Mouse (Mus musculus) gastrocnemius, postnatal 10 days (tissue): ENCODE measurements at regions not wholly inside any gene's neighbourhood (a gene's known extent, or its start where the extent isn't known, plus 50 kb on each side); places are given as distances from the start of the nearest gene placed in this dataset.

Experiments used
- DNase-seq: peaks from one replicate; pipeline ENCODE4 v3.0.0; 2021; ENCODE audit warnings: mixed read lengths

GRCm38 (mm10) chr3:149811036-149811435 is 820.7 kb upstream of the Adgrl2 start:
- DNase-seq: no peak

GRCm38 (mm10) chr3:149805345-149805744 is 815.0 kb upstream of the Adgrl2 start:
- DNase-seq: no peak

GRCm38 (mm10) chr3:149796123-149796522 is 805.8 kb upstream of the Adgrl2 start:
- DNase-seq: no peak

- DNase-seq: no peak
Observed at GRCm38 (mm10) chr3:149791593-149791992, 801.2 kb upstream of the Adgrl2 start.

GRCm38 (mm10) chr3:149786096-149786495 is 795.7 kb upstream of the Adgrl2 start:
- DNase-seq: no peak

GRCm38 (mm10) chr3:149783903-149784608 is 793.7 kb upstream of the Adgrl2 start:
- no peak for DNase-seq

- no peak for DNase-seq
Observed at GRCm38 (mm10) chr3:149767847-149768421, 777.6 kb upstream of the Adgrl2 start.

GRCm38 (mm10) chr3:149761245-149761644 is 770.9 kb upstream of the Adgrl2 start:
- DNase-seq: no peak

- DNase-seq: no peak
Observed at GRCm38 (mm10) chr3:149757910-149758592, 767.7 kb upstream of the Adgrl2 start.

- DNase-seq: no peak
Observed at GRCm38 (mm10) chr3:149736069-149736468, 745.7 kb upstream of the Adgrl2 start.

GRCm38 (mm10) chr3:149726212-149726611 is 735.9 kb upstream of the Adgrl2 start:
- DNase-seq: no peak

GRCm38 (mm10) chr3:149724879-149725278 is 734.5 kb upstream of the Adgrl2 start:
- no peak for DNase-seq

GRCm38 (mm10) chr3:149721832-149722231 is 731.5 kb upstream of the Adgrl2 start:
- DNase-seq: no peak

GRCm38 (mm10) chr3:149720306-149720705 is 730.0 kb upstream of the Adgrl2 start:
- no peak for DNase-seq

GRCm38 (mm10) chr3:149705724-149706123 is 715.4 kb upstream of the Adgrl2 start:
- no peak for DNase-seq

- DNase-seq: no peak
Observed at GRCm38 (mm10) chr3:149705322-149705721, 715.0 kb upstream of the Adgrl2 start.

- no peak for DNase-seq
Observed at GRCm38 (mm10) chr3:149704478-149704877, 714.1 kb upstream of the Adgrl2 start.

GRCm38 (mm10) chr3:149683561-149683960 is 693.2 kb upstream of the Adgrl2 start:
- no peak for DNase-seq

GRCm38 (mm10) chr3:149682246-149682645 is 691.9 kb upstream of the Adgrl2 start:
- no peak for DNase-seq

- no peak for DNase-seq
Observed at GRCm38 (mm10) chr3:149673926-149674325, 683.6 kb upstream of the Adgrl2 start.

- no peak for DNase-seq
Observed at GRCm38 (mm10) chr3:149664624-149665023, 674.3 kb upstream of the Adgrl2 start.

GRCm38 (mm10) chr3:149638324-149638723 is 648.0 kb upstream of the Adgrl2 start:
- DNase-seq: no peak

GRCm38 (mm10) chr3:149626186-149626585 is 635.8 kb upstream of the Adgrl2 start:
- no peak for DNase-seq

- no peak for DNase-seq
Observed at GRCm38 (mm10) chr3:149625497-149625896, 635.1 kb upstream of the Adgrl2 start.
